Mouse (Mus musculus) gastrocnemius, postnatal 36 days (tissue): ENCODE results near the gene Gngt2. TPM values are rescaled to one million over a fixed set of nuclear protein-coding genes. Genes with fewer than 3 reads are reported as not detected.
"Not testable (repeated sequence)": the region's sequence is repeated elsewhere in the genome, so short reads cannot be mapped to it uniquely, and the experiment has no call there.

Source experiments
- DNase-seq, 2 experiments: peaks; one replicate each; pipeline ENCODE4 v3.0.0; 2022
- intact Hi-C: fragments of 180-260 bp; cut with DNase I; formaldehyde crosslinking; loops from one replicate; pipeline ENCODE4 v1.15.1; 2025
- total RNA-seq, 2 experiments: library from RNA; stranded (reverse); gene quantifications; 2 replicates each; pipeline ENCODE4 v1.2.3; 2021

Gngt2 gene
- total RNA-seq, 2 experiments from 2014 or later: 4.2 to 5.5 TPM

GRCm38 (mm10) chr11:95875804-95876203, 38.8 kb downstream of the Gngt2 start:
- intact Hi-C loops: loop anchor here (10.0 kb wide), 2 partner anchors 219 to 249 kb away; no protein-coding TSS in a partner anchor
- DNase-seq: no peak

- intact Hi-C loops: loop anchor here (10.0 kb wide), 2 partner anchors 219 to 249 kb away; no protein-coding TSS in a partner anchor
- no peak for DNase-seq
These were observed 39.3 kb downstream of the Gngt2 start for GRCm38 (mm10) chr11:95876296-95876695.

- DNase-seq: not testable (repeated sequence)
- intact Hi-C loops: loop anchor here (10.0 kb wide), 2 partner anchors 215 to 245 kb away; no protein-coding TSS in a partner anchor
These were observed 42.8 kb downstream of the Gngt2 start for GRCm38 (mm10) chr11:95879861-95880260.

DNA sequence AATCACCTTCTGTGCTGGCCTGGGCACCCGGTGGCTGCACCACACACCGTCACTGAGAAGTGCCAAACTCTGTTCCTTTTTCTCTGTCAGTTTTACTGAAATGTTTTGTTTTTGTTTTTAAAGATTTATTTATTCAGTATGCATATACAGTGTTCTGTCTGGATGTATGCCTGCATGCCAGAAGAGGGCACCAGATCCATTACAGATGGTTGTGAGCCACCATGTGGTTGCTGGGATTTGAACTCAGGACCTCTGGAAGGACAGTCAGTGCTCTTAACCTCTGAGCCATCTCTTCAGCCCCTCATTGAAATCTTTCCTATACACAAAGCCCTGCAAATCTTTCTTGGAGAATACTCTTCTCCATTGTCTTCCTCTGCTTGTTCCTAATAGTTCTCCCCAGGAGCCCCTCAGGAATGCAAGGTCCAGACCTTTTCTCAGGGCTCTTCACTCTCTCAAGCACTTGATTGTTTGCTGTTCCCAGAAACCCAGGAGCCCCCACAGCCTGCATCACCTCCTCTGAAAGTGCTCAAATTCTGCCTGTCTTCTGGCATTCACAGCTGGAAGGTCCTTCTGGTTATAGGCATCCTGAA, 53.5 kb downstream of the Gngt2 start:
- no peak for DNase-seq
- intact Hi-C loops: no loop called here

Other genes starting within 250 kb of the Gngt2 start
- gene Ngfr, start 249.5 kb upstream of the Gngt2 start, total RNA-seq: under 1 TPM; 0.27 to 0.48 TPM
- gene Phb, start 170.3 kb upstream of the Gngt2 start, total RNA-seq: 100 to 1,000 TPM; 166 to 175 TPM
- gene Zfp652, start 124.5 kb upstream of the Gngt2 start, total RNA-seq: 10 to 100 TPM; 83.7 to 86.6 TPM
- gene B130006D01Rik, start 113.6 kb upstream of the Gngt2 start, total RNA-seq: under 1 TPM; 0.56 to 0.57 TPM
- 100 to 1,000 TPM; 287 to 314 TPM for gene Phospho1, start 12.7 kb upstream of the Gngt2 start, total RNA-seq
- 1 to 10 TPM; 2.8 to 3.6 TPM for gene Abi3, start 5.3 kb downstream of the Gngt2 start, total RNA-seq
- not detected for gene B4galnt2, start 77.7 kb downstream of the Gngt2 start, total RNA-seq
- not detected for gene Igf2bp1, start 168.7 kb downstream of the Gngt2 start, total RNA-seq
- not detected for gene Gip, start 187.3 kb downstream of the Gngt2 start, total RNA-seq
- 10 to 100 TPM; 26.5 to 30.1 TPM for gene Snf8, start 197.7 kb downstream of the Gngt2 start, total RNA-seq
- 10 to 100 TPM; 14.5 to 15.4 TPM for gene Ube2z, start 228.2 kb downstream of the Gngt2 start, total RNA-seq
- gene Atp5g1, start 238.5 kb downstream of the Gngt2 start, total RNA-seq: 1,000 to 10,000 TPM; 1,399 to 1,465 TPM